8 mouse cellular contexts compared by ENCODE assay signal in the genomic region with DNA sequence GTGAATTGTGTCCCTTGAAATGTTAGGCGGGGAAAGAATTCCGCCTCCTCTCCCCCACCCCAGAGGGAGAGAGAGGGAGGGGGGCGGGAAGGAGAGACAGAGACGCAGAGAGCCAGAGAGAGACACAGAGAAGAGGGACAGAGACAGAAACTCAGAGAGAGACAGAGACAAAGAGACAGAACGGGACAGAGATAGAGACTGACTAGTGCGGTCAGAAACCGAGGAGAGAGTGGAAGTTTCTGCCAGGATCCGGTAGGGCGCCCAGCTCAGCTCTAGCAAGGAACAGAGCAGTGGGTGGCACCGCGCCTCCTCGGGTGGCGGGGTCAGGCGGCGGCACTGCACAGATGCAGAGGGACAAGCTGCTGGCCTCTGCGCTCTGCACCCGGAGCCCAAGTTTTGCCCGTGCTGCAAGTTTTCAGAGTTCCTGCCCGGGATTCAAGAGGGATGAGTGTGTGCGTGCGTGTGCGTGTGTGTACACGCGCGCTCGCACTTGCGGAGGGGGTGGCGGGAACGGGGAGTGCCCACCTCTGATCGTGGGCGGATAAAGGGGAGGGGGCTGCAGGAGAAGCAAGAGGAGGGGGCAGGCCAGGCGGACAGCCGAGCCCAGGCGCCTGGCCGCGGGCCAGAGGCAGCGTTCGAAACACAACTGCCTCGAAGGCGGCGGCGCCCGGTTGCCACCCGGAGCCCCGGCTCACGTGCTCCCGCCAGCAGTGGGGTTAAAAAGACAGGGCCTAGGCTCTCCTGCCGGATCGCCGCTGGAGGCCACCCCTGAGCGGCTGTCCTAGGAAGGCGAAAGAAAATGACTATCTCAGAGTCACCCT. TPM values are rescaled to one million over a fixed set of nuclear protein-coding genes. Genes with fewer than 3 reads are reported as not detected.
A peak's percentile ranks its signal among the peaks of the same experiment; 100 is the strongest.
DNase-seq lines count a peak whose midpoint lies in the region; ATAC-seq and TF ChIP-seq lines count a peak whose summit lies in the region.

No protein-coding gene starts in this region.

- ATAC-seq in heart, embryonic 12.5 days (ENCODE audit: insufficient number of reproducible peaks, low FRiP score): peak; percentile 60
- peak; percentile 55 for ATAC-seq in megakaryocyte progenitor cell, adult 5-6 weeks (replicated peaks; ENCODE audit: poor library complexity)
- no peak for ATAC-seq in activated CD4-positive, CD25-positive, alpha-beta regulatory T cell, adult 4 months

- intact Hi-C loops in left cerebral cortex, postnatal 4 days (cut with DNase I): no loop called here

- peak overlapping the region; percentile 93 for H3K9ac ChIP-seq in heart, embryonic 12.5 days

- peak overlapping the region; percentile 1 for H3K4me3 ChIP-seq in bone marrow, adult 2 months (replicated peaks; ENCODE audit: control insufficient read depth, low read depth, low read length)
- peak overlapping the region; percentile 89 for H3K4me3 ChIP-seq in heart, embryonic 12.5 days

- TF ChIP-seq CTCF in bone marrow, adult 2 months (IDR thresholded peaks at IDR 0.05; ENCODE audit: control insufficient read depth, insufficient read depth, low read length): no peak

- H3K4me1 ChIP-seq in bone marrow, adult 2 months (ENCODE audit: control insufficient read depth, insufficient read depth, low read length): no peaks in the 10 kb centered on the region
- H3K4me1 ChIP-seq in heart, embryonic 12.5 days (replicated peaks): 0 out of 2 replicates have a peak, but pooled peaks cover 7% of the 10 kb centered on the region

- peak overlapping the region; percentile 99 for H3K4me2 ChIP-seq in heart, embryonic 12.5 days

- no peak overlapping the region for H3K27ac ChIP-seq in bone marrow, adult 2 months (ENCODE audit: control insufficient read depth, insufficient read depth, low read depth, low read length, poor library complexity)
- H3K27ac ChIP-seq in heart, embryonic 12.5 days (ENCODE audit: poor library complexity, severe bottlenecking): peak overlapping the region; percentile 85

- DNase-seq in left cerebral cortex, postnatal 4 days: peak; percentile 49
- DNase-seq in left cerebral cortex, adult 11 months (ENCODE audit: low spot score): no peak
- peak; percentile 76 for DNase-seq in kidney, postnatal 10 days
- DNase-seq in testis, postnatal 10 days (ENCODE audit: low spot score): peak; percentile 53

- no peaks in the 10 kb centered on the region for H3K27me3 ChIP-seq in heart, embryonic 12.5 days (replicated peaks)

- WGBS in bone marrow, adult 2 months: under 1% methylated on average over 51 of the region's 52 CpGs
- under 1% methylated on average over 51 of the region's 52 CpGs for WGBS in heart, embryonic 12.5 days

- no peak for TF ChIP-seq POLR2A in bone marrow, adult 2 months (IDR thresholded peaks at IDR 0.05; ENCODE audit: borderline replicate concordance, control insufficient read depth, low read depth, low read length)

- H3K36me3 ChIP-seq in heart, embryonic 12.5 days: no peaks in the 10 kb centered on the region

- no peaks in the 10 kb centered on the region for H3K9me3 ChIP-seq in heart, embryonic 12.5 days (replicated peaks)

RNA-seq across cellular contexts. Expression of a gene that starts 0.5 kb away (rescaled TPM):
- under 1 TPM; 0.16 to 0.30 TPM for total RNA-seq in left cerebral cortex, postnatal 4 days (2021)
- 0.50 and 3.2 TPM in 2 replicates for polyA plus RNA-seq in bone marrow, adult 2 months (2011; ENCODE audit: insufficient read depth, insufficient read length, low replicate concordance, missing spikeins)
- 21.3 and 23.3 TPM in 2 replicates for polyA plus RNA-seq in heart, embryonic 12.5 days (2016; fragmentation: Nextera tagmentation; extraction: Ambion mirVana)
- total RNA-seq in megakaryocyte progenitor cell, adult 5-6 weeks (2015): 2.9 and 4.3 TPM in 2 replicates
- 0.50 and 1.4 TPM in 2 replicates for total RNA-seq in megakaryocyte progenitor cell, adult 5-6 weeks (2017)
- polyA plus RNA-seq in activated CD4-positive, CD25-positive, alpha-beta regulatory T cell, adult 4 months (2017; shearing (Covaris generic)): under 1 TPM in 1 of 2 experiments, not detected in 1; 0.26 TPM
